Mouse (Mus musculus): ENCODE measurements around the gene Ick. TPM values are rescaled to one million over a fixed set of nuclear protein-coding genes. Genes with fewer than 3 reads are reported as not detected.

Gene Ick
- polyA plus RNA-seq, 1 experiment from 2014 or later, result 34.6 TPM

DNA sequence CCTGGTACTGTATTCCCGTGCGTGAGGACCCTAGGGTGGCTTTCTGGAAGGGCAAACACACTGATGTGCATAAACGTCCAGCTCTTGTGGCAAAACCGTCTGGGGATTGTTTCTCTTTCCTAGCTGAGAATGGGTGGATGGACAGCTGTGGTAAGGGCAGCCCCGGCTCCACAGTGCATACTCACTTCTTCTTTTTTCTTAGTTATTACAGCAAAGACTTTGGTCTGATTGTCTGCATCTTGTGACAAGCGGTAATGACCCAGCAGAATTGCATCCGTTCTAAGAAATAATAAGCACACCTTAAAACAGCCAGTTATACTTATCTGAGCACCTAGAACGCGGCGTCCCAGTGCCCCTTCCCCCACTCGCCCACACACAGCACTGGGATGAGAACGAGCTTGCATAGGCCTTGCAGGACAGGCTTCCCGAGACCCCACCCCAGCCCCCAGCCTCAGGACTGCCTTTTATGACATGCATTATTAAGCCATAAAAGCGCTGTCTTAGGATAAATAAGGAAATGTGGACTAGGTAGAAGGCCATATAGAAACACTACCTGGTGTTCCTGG, 23.2 kb upstream of the Ick start:
- Histone ChIP-seq H3K4me2 (no peak overlapping the region), H3K9ac (no peak overlapping the region), H3K4me3 (no peak overlapping the region), H3K4me1 (no peaks in the 10 kb centered on the region), H3K27ac (no peak overlapping the region), H3K27me3 (no peaks in the 10 kb centered on the region), H3K9me3 (replicated peaks) (no peaks in the 10 kb centered on the region), H3K36me3 (ENCODE audit: poor library complexity, severe bottlenecking) (peaks cover 66% of the 10 kb centered on the region)
- 90% methylated on average over 14 of the region's 14 CpGs for WGBS
- no peak for ATAC-seq

DNA sequence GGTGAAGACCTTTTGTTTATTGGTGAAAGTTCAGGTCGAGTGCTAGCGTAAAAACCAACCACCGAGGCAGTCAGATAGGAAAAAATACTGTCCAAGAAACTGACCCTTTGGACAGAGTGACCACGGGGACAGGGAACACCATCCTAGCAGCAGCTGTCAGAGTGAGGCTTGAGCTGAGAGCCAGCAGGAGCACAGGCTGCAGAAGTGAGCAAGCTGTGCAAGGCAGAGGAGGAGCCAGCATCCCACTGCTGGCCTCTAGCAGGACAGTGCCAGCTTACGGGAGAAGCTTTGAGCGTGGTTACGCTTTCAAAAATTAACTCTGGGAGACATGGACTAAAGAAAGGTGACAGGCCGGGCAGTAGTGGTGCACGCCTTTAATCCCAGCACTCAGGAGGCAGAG, 21.2 kb upstream of the Ick start:
- no peak overlapping the region for H3K4me2 ChIP-seq
- no peaks in the 10 kb centered on the region for H3K4me1 ChIP-seq
- H3K9ac ChIP-seq, result no peak overlapping the region
- no peaks in the 10 kb centered on the region for H3K9me3 ChIP-seq (replicated peaks)
- H3K27me3 ChIP-seq, result no peaks in the 10 kb centered on the region
- WGBS, result 92% methylated on average over 9 of the region's 9 CpGs
- H3K27ac ChIP-seq, result no peak overlapping the region
- no peak overlapping the region for H3K4me3 ChIP-seq
- ATAC-seq, result no peak
- H3K36me3 ChIP-seq (ENCODE audit: poor library complexity, severe bottlenecking), result peaks cover 60% of the 10 kb centered on the region

DNA sequence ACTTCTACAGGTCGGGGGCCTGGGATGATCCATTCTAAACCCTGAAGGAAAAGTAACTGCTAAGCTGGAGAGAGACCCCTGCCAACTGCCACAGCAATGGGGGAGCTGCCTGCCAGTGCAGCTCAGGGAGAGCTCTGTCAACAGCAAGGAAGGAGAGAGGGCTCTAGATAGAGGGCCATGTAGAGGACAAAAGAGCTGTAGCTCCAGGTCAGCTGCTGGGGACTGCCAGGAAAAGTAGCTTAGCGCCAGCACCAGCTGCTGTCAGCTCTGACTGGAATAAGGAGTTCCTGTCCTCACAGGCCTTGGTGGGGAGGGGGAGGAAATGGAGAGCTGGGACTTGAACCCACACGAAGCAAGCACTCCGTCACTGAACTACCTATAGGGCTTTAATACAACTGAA, 20.5 kb upstream of the Ick start:
- Histone ChIP-seq H3K4me2 (no peak overlapping the region), H3K36me3 (ENCODE audit: poor library complexity, severe bottlenecking) (peaks cover 56% of the 10 kb centered on the region), H3K4me3 (no peak overlapping the region), H3K27ac (no peak overlapping the region), H3K4me1 (no peaks in the 10 kb centered on the region), H3K9ac (no peak overlapping the region), H3K9me3 (replicated peaks) (no peaks in the 10 kb centered on the region), H3K27me3 (no peaks in the 10 kb centered on the region)
- 80% methylated on average over 4 of the region's 4 CpGs for WGBS
- no peak for ATAC-seq

DNA sequence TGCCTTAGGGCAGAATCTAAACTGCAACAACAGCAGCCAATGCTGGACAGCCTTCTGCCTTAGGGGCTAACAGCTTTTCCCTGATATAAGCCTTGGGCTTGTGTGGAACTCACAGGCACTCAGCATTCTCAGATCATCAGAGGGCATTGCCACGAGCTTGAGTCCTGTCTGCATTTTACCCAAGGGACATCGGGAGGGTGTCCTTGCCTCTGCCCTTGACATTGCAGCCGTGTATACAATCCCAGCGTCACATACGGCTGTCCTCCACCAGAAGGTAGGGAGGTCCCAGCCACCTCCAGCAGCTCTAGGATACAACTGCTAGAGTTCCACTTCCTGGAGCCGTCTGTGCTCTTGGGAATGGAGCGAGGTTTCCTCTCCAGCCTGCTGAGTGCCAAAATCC, 20.0 kb upstream of the Ick start:
- H3K4me2 ChIP-seq, result no peak overlapping the region
- H3K4me1 ChIP-seq, result no peaks in the 10 kb centered on the region
- no peaks in the 10 kb centered on the region for H3K27me3 ChIP-seq
- no peak for ATAC-seq
- H3K4me3 ChIP-seq, result no peak overlapping the region
- 89% methylated on average over 7 of the region's 7 CpGs for WGBS
- peaks cover 51% of the 10 kb centered on the region for H3K36me3 ChIP-seq (ENCODE audit: poor library complexity, severe bottlenecking)
- H3K9ac ChIP-seq, result no peak overlapping the region
- H3K9me3 ChIP-seq (replicated peaks), result no peaks in the 10 kb centered on the region
- no peak overlapping the region for H3K27ac ChIP-seq

DNA sequence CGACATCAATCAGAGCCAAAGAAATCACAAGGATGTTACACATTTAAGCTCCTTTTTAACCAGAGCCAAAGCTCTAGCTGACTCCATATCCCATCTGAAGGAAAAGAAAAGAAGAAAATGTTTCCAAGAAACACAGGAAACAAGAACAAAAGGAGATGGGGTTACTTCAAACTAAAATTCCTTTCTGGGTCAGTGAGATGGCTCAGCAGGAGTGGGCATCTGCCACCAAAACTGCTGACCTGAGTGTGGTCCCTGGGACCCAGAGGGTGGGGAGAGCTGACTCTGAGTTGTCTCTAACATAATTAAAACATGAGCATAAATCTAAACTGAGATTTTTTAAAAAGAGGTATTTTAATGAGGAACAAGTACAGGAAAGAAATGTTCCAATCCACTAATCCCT, 19.1 kb upstream of the Ick start:
- Histone ChIP-seq H3K4me1 (no peaks in the 10 kb centered on the region), H3K9ac (no peak overlapping the region), H3K27me3 (no peaks in the 10 kb centered on the region), H3K36me3 (ENCODE audit: poor library complexity, severe bottlenecking) (peaks cover 46% of the 10 kb centered on the region), H3K4me3 (no peak overlapping the region), H3K4me2 (no peak overlapping the region), H3K9me3 (replicated peaks) (no peaks in the 10 kb centered on the region), H3K27ac (no peak overlapping the region)
- ATAC-seq, result no peak
- WGBS, result 86% methylated on average over 1 of the region's 1 CpGs

DNA sequence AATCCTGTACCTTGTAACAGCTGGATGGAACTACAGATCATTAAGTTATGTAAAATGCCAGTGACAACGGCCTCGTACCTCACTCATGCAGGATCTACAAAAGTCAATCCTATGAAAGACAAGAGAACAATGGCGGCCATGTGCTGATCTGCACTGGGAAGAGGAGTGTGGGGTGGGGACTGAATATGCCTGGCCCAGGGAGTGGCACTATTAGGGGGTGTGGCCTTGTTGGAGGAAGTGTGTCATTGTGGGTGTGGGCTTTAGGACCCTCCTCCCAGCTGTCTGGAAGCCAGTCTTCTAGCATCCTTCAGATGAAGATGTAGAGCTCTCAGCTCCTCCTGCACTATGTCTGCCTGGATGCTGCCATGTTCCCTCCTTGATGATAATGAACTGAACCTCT, 18.4 kb upstream of the Ick start:
- no peak for ATAC-seq
- no peaks in the 10 kb centered on the region for H3K9me3 ChIP-seq (replicated peaks)
- H3K4me3 ChIP-seq, result no peak overlapping the region
- H3K27ac ChIP-seq, result no peak overlapping the region
- H3K27me3 ChIP-seq, result no peaks in the 10 kb centered on the region
- H3K36me3 ChIP-seq (ENCODE audit: poor library complexity, severe bottlenecking), result peaks cover 46% of the 10 kb centered on the region
- no peak overlapping the region for H3K4me2 ChIP-seq
- 91% methylated on average over 3 of the region's 3 CpGs for WGBS
- no peaks in the 10 kb centered on the region for H3K4me1 ChIP-seq
- H3K9ac ChIP-seq, result no peak overlapping the region

DNA sequence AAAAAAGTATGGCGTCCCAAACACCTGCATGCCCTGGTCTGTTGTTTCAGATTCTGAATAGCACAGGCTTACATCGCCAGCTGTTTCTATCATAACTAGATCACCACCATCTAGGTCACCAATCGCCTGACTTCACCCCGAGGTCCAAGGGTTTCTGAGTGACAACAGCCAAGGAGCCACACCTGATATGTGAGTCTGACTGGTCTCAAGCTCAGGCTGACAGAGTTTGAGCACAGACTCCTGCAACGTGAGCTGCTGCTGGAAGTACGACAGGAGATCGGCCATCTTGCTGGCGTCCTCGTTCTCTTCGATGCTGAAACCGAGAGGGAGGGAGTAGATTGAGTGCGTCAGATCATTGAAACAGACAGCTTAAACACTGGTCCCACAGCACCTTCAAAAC, 13.3 kb upstream of the Ick start:
- H3K4me3 ChIP-seq, result no peak overlapping the region
- no peak overlapping the region for H3K4me2 ChIP-seq
- no peaks in the 10 kb centered on the region for H3K27me3 ChIP-seq
- WGBS, result 93% methylated on average over 12 of the region's 12 CpGs
- no peaks in the 10 kb centered on the region for H3K9me3 ChIP-seq (replicated peaks)
- no peak for ATAC-seq
- no peak overlapping the region for H3K9ac ChIP-seq
- peaks cover 55% of the 10 kb centered on the region for H3K36me3 ChIP-seq (ENCODE audit: poor library complexity, severe bottlenecking)
- no peaks in the 10 kb centered on the region for H3K4me1 ChIP-seq
- no peak overlapping the region for H3K27ac ChIP-seq

DNA sequence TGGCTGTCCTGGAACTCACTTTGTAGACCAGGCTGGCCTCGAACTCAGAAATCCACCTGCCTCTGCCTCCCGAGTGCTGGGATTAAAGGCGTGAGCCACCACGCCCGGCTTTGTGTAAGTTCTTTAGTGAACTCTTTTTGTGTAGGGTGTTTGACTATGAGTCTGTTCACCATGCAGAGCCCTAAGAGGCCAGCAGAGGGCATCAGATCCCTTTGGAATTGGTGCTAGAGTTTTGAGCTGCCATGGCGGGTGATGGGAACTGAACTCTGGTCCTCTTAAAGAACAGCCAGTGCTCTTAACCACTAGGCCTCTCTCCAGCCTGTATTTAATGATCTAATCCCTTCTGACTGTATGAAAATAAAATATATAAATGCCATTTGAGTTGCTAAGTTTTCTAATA, 12.6 kb upstream of the Ick start:
- Histone ChIP-seq H3K27ac (no peak overlapping the region), H3K9ac (no peak overlapping the region), H3K27me3 (no peaks in the 10 kb centered on the region), H3K36me3 (ENCODE audit: poor library complexity, severe bottlenecking) (peaks cover 59% of the 10 kb centered on the region), H3K9me3 (replicated peaks) (no peaks in the 10 kb centered on the region), H3K4me1 (no peaks in the 10 kb centered on the region), H3K4me2 (no peak overlapping the region), H3K4me3 (no peak overlapping the region)
- 93% methylated on average over 6 of the region's 6 CpGs for WGBS
- ATAC-seq, result no peak

DNA sequence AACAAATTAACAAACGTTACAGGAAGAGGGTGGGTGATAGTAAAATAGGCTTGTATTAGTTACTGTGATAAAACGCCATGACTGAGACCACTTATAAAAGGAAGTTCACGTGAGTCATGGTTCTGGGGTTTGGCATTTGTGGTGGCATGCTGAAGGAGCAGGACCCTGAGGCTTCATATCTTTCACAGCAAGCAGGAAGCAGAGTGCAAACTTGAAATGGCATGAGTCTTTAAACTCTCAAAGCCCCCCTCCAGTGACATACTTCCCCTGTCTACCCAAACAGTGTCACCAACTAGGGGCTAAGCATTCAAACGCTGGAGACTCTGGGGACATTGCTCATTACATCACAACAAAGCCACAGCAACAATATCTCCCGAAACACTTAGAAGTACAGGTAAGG, 8.0 kb upstream of the Ick start:
- no peaks in the 10 kb centered on the region for H3K27me3 ChIP-seq
- H3K27ac ChIP-seq, result no peak overlapping the region
- H3K9ac ChIP-seq, result no peak overlapping the region
- no peak for ATAC-seq
- peaks cover 46% of the 10 kb centered on the region for H3K36me3 ChIP-seq (ENCODE audit: poor library complexity, severe bottlenecking)
- 79% methylated on average over 5 of the region's 5 CpGs for WGBS
- H3K4me1 ChIP-seq, result no peaks in the 10 kb centered on the region
- H3K9me3 ChIP-seq (replicated peaks), result no peaks in the 10 kb centered on the region
- H3K4me2 ChIP-seq, result no peak overlapping the region
- no peak overlapping the region for H3K4me3 ChIP-seq

DNA sequence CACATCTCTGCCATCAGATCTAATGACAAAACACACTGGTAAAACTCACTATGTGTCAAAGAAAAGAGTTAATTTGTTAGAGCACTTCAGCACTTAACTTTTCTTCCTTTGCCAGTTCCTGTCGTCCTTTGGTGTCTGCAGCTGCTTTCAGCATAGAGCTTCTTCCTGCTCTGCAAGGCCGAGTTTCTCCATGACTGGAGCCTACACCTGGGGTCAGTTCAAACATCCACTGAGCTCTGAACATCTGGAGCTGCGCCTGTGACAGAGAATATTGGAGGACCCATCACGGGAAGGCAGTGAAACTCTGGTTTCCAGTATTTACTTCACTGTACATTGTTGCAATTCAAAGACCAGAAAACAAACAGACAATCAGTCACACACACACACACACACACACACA, 7.6 kb upstream of the Ick start:
- peaks cover 44% of the 10 kb centered on the region for H3K36me3 ChIP-seq (ENCODE audit: poor library complexity, severe bottlenecking)
- H3K4me1 ChIP-seq, result no peaks in the 10 kb centered on the region
- H3K27ac ChIP-seq, result no peak overlapping the region
- no peak for ATAC-seq
- 77% methylated on average over 4 of the region's 4 CpGs for WGBS
- H3K4me2 ChIP-seq, result no peak overlapping the region
- no peaks in the 10 kb centered on the region for H3K27me3 ChIP-seq
- H3K4me3 ChIP-seq, result no peak overlapping the region
- H3K9me3 ChIP-seq (replicated peaks), result no peaks in the 10 kb centered on the region
- no peak overlapping the region for H3K9ac ChIP-seq

DNA sequence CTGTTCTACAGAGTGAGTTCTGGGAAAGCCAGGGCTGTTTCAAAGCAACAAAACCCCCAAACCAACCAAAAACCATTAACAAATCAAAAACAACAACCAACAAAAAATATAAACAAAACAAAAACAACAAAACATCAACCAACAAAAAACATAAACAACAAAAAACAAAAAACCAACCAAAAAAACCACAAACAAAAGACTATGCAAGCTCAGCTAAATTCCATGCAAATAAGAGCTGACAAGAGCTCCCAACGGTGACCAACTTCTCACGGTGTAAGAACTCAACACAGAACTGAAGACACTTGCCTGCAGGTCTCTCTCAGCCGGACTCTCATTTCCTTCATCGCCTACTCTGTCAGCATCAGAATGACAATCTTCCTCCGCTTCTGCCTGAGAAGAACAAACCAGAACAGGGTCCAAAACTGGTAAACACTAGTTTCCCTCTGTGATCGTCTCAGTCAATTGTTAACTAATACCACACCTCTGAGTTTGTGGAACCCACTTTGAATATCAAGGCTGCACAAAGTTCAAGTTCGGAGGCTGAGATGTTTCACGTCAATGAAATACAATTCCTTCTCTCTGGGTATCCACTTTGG, 4.9 kb upstream of the Ick start:
- Histone ChIP-seq H3K4me2 (no peak overlapping the region), H3K9me3 (replicated peaks) (no peaks in the 10 kb centered on the region), H3K27me3 (no peaks in the 10 kb centered on the region), H3K4me1 (peaks cover 13% of the 10 kb centered on the region), H3K27ac (no peak overlapping the region), H3K36me3 (ENCODE audit: poor library complexity, severe bottlenecking) (peaks cover 20% of the 10 kb centered on the region), H3K9ac (no peak overlapping the region), H3K4me3 (no peak overlapping the region)
- no peak for ATAC-seq
- WGBS, result 87% methylated on average over 8 of the region's 8 CpGs

DNA sequence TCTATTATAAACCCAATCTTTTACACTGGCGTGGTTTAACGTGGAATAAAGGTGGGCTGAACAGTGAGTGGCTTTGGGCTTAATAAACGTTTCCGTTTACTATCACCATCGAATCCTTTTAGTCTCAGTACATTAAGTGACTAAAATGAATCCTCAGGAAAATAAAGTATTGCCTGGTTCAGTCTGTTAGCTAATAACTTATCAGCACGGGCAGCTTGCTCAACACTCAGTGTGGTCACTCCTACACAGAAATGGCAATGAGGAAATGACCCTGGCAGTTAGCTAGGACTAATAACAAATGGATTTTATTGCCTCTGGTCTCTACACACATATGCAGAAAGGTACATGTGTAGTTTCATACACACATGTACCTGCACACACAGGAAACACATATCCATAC, 4.0 kb upstream of the Ick start:
- no peaks in the 10 kb centered on the region for H3K27me3 ChIP-seq
- no peak overlapping the region for H3K9ac ChIP-seq
- no peak overlapping the region for H3K27ac ChIP-seq
- no peak overlapping the region for H3K4me2 ChIP-seq
- ATAC-seq, result no peak
- peaks cover 18% of the 10 kb centered on the region for H3K36me3 ChIP-seq (ENCODE audit: poor library complexity, severe bottlenecking)
- H3K9me3 ChIP-seq (replicated peaks), result no peaks in the 10 kb centered on the region
- H3K4me1 ChIP-seq, result peaks cover 19% of the 10 kb centered on the region
- no peak overlapping the region for H3K4me3 ChIP-seq
- 88% methylated on average over 6 of the region's 6 CpGs for WGBS

DNA sequence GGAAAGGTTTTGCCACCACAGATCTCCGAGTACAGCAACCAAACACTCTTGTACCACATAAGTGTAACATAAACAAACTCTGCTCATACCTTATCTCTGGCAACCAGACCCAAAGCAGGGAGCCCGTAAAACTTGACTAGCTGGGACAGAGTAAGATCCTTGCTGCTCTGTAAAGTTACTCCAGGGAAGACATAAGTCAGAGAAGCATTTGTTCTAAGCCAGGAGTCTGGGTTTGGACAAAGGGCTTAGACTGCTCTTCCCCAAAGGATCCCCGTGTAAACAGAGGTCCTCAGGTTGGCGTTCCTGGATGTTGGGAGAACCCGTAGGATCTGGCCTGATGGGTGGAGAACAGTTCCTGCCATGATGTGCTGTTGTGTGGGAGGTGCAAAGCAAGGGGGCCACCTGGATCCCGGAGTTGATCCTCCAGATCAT, 3.5 kb upstream of the Ick start:
- H3K9ac ChIP-seq, result no peak overlapping the region
- H3K4me2 ChIP-seq, result no peak overlapping the region
- no peaks in the 10 kb centered on the region for H3K9me3 ChIP-seq (replicated peaks)
- H3K4me1 ChIP-seq, result peaks cover 19% of the 10 kb centered on the region
- H3K4me3 ChIP-seq, result no peak overlapping the region
- H3K27me3 ChIP-seq, result no peaks in the 10 kb centered on the region
- WGBS, result 88% methylated on average over 6 of the region's 6 CpGs
- peaks cover 13% of the 10 kb centered on the region for H3K36me3 ChIP-seq (ENCODE audit: poor library complexity, severe bottlenecking)
- H3K27ac ChIP-seq, result no peak overlapping the region
- ATAC-seq, result no peak
